Mouse (Mus musculus): ENCODE measurements around the gene Erc2. TPM values are rescaled to one million over a fixed set of nuclear protein-coding genes. Genes with fewer than 3 reads are reported as not detected.

Gene Erc2
- polyA plus RNA-seq, 1 experiment, result 0.90 TPM

GRCm38 (mm10) chr14:28206303-28206702, 584.1 kb downstream of the Erc2 start:
- Histone ChIP-seq H3ac (ENCODE audit: control insufficient read depth, insufficient read length, low read depth) (no peak overlapping the region), H3K79me2 (ENCODE audit: control insufficient read depth, insufficient read depth) (no peaks in the 10 kb centered on the region), H3K79me3 (ENCODE audit: low read depth) (no peaks in the 10 kb centered on the region), H3K4me3 (ENCODE audit: insufficient read depth, poor library complexity, severe bottlenecking) (no peak overlapping the region), H3K36me3 (ENCODE audit: control insufficient read depth, insufficient read depth) (no peaks in the 10 kb centered on the region), H3K27me3 (ENCODE audit: control insufficient read depth, insufficient read depth, insufficient read length) (no peaks in the 10 kb centered on the region)
- no peak for TF ChIP-seq MYOG (IDR thresholded peaks at IDR 0.05; ENCODE audit: control insufficient read depth, extremely low read depth, insufficient read length)

DNA sequence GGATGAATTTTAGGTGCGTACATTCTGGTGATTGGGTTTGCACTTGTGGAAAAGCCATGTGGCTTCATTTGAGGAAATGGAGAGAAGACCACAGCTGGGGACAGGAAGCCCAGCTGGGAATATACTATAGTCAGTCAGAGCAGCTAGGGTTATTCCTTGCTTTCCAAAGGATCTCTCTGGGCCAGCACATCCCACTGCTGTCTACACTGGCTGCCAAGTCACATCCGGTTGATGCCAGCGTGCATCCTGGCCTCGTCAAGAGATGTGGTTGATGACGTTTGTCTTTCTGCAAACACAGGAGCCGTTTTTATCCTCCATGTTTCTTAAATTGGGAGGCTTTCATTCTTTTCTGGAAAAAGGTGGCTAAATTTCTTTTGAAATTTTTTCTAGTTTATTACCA, 603.3 kb downstream of the Erc2 start:
- Histone ChIP-seq H3K4me3 (ENCODE audit: insufficient read depth, poor library complexity, severe bottlenecking) (no peak overlapping the region), H3K27me3 (ENCODE audit: control insufficient read depth, insufficient read depth, insufficient read length) (no peaks in the 10 kb centered on the region), H3K36me3 (ENCODE audit: control insufficient read depth, insufficient read depth) (no peaks in the 10 kb centered on the region), H3ac (ENCODE audit: control insufficient read depth, insufficient read length, low read depth) (no peak overlapping the region), H3K79me2 (ENCODE audit: control insufficient read depth, insufficient read depth) (no peaks in the 10 kb centered on the region), H3K79me3 (ENCODE audit: low read depth) (no peaks in the 10 kb centered on the region)
- TF ChIP-seq CEBPB (IDR thresholded peaks at IDR 0.05; ENCODE audit: low read depth) (no peak), USF1 (IDR thresholded peaks at IDR 0.05; ENCODE audit: low read depth) (no peak), FOSL1 (IDR thresholded peaks at IDR 0.05; ENCODE audit: insufficient read depth, low read length, poor library complexity, severe bottlenecking) (no peak), MYOG (IDR thresholded peaks at IDR 0.05; ENCODE audit: control insufficient read depth, extremely low read depth, insufficient read length) (no peak), MYOD1 (IDR thresholded peaks at IDR 0.05; ENCODE audit: control insufficient read depth, insufficient read length, low read depth) (no peak), MAX (IDR thresholded peaks at IDR 0.05) (no peak), CTCF (IDR thresholded peaks at IDR 0.05; ENCODE audit: control insufficient read depth, insufficient read depth, insufficient read length) (no peak)

- Histone ChIP-seq H3K4me3 (ENCODE audit: insufficient read depth, poor library complexity, severe bottlenecking) (no peak overlapping the region), H3K79me2 (ENCODE audit: control insufficient read depth, insufficient read depth) (no peaks in the 10 kb centered on the region), H3K79me3 (ENCODE audit: low read depth) (no peaks in the 10 kb centered on the region), H3K27me3 (ENCODE audit: control insufficient read depth, insufficient read depth, insufficient read length) (no peaks in the 10 kb centered on the region), H3K36me3 (ENCODE audit: control insufficient read depth, insufficient read depth) (no peaks in the 10 kb centered on the region), H3ac (ENCODE audit: control insufficient read depth, insufficient read length, low read depth) (no peak overlapping the region)
- TF ChIP-seq MYOD1 (IDR thresholded peaks at IDR 0.05; ENCODE audit: control insufficient read depth, insufficient read length, low read depth), result no peak
- TF ChIP-seq USF1 (IDR thresholded peaks at IDR 0.05; ENCODE audit: low read depth), result no peak
- TF ChIP-seq FOSL1 (IDR thresholded peaks at IDR 0.05; ENCODE audit: insufficient read depth, low read length, poor library complexity, severe bottlenecking), result no peak
- no peak for TF ChIP-seq CEBPB (IDR thresholded peaks at IDR 0.05; ENCODE audit: low read depth)
- no peak for TF ChIP-seq MAX (IDR thresholded peaks at IDR 0.05)
- no peak for TF ChIP-seq CTCF (IDR thresholded peaks at IDR 0.05; ENCODE audit: control insufficient read depth, insufficient read depth, insufficient read length)
- no peak for TF ChIP-seq MYOG (IDR thresholded peaks at IDR 0.05; ENCODE audit: control insufficient read depth, extremely low read depth, insufficient read length)
These were observed 608.3 kb downstream of the Erc2 start for GRCm38 (mm10) chr14:28230563-28230962.

GRCm38 (mm10) chr14:28231241-28231640, 609.0 kb downstream of the Erc2 start:
- no peaks in the 10 kb centered on the region for H3K79me3 ChIP-seq (ENCODE audit: low read depth)
- no peak overlapping the region for H3K4me3 ChIP-seq (ENCODE audit: insufficient read depth, poor library complexity, severe bottlenecking)
- H3K79me2 ChIP-seq (ENCODE audit: control insufficient read depth, insufficient read depth), result no peaks in the 10 kb centered on the region
- H3K36me3 ChIP-seq (ENCODE audit: control insufficient read depth, insufficient read depth), result no peaks in the 10 kb centered on the region
- TF ChIP-seq MAX (IDR thresholded peaks at IDR 0.05), result no peak
- TF ChIP-seq CTCF (IDR thresholded peaks at IDR 0.05; ENCODE audit: control insufficient read depth, insufficient read depth, insufficient read length), result no peak
- no peak for TF ChIP-seq FOSL1 (IDR thresholded peaks at IDR 0.05; ENCODE audit: insufficient read depth, low read length, poor library complexity, severe bottlenecking)
- no peak for TF ChIP-seq USF1 (IDR thresholded peaks at IDR 0.05; ENCODE audit: low read depth)
- no peak for TF ChIP-seq CEBPB (IDR thresholded peaks at IDR 0.05; ENCODE audit: low read depth)
- no peak for TF ChIP-seq MYOD1 (IDR thresholded peaks at IDR 0.05; ENCODE audit: control insufficient read depth, insufficient read length, low read depth)
- TF ChIP-seq MYOG (IDR thresholded peaks at IDR 0.05; ENCODE audit: control insufficient read depth, extremely low read depth, insufficient read length), result no peak
- H3K27me3 ChIP-seq (ENCODE audit: control insufficient read depth, insufficient read depth, insufficient read length), result no peaks in the 10 kb centered on the region
- H3ac ChIP-seq (ENCODE audit: control insufficient read depth, insufficient read length, low read depth), result no peak overlapping the region

DNA sequence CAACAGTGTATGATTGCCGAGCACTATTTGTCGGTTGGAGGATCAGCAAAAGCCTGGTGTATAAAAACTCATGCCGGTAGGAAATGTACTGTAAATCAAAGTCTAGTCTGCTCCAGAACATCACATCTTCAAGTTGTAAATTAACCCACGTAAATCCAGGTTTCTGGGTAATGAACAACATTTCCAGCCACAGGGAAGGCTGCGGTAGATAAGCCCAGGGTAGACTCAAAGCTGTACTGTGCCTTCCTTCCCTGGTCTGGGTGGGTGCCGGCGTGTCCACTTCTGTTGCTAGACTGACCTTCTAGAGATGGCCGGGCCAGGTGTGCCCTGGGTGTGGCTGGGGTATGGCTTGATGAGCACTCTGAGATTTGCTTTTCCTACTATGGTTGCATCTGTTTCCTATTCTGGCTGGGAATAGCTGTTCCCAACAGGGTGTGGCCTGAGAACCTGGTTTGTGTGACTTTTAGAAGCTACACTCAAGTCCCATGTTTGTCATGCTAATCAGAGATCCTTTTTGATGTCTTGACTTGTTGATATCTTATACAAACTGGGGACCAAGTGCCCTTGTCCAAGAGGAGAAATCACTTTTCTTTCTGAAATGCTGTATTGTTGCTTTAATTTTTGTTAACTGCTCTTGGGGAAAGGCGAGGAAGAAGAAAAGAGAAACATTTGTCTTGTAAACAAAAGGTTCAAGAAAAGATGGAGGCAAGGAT, 616.3 kb downstream of the Erc2 start:
- TF ChIP-seq MAX (IDR thresholded peaks at IDR 0.05) (no peak), FOSL1 (IDR thresholded peaks at IDR 0.05; ENCODE audit: insufficient read depth, low read length, poor library complexity, severe bottlenecking) (no peak), CTCF (IDR thresholded peaks at IDR 0.05; ENCODE audit: control insufficient read depth, insufficient read depth, insufficient read length) (no peak), USF1 (IDR thresholded peaks at IDR 0.05; ENCODE audit: low read depth) (no peak), MYOD1 (IDR thresholded peaks at IDR 0.05; ENCODE audit: control insufficient read depth, insufficient read length, low read depth) (no peak), MYOG (IDR thresholded peaks at IDR 0.05; ENCODE audit: control insufficient read depth, extremely low read depth, insufficient read length) (no peak)
- H3K36me3 ChIP-seq (ENCODE audit: control insufficient read depth, insufficient read depth), result no peaks in the 10 kb centered on the region
- no peaks in the 10 kb centered on the region for H3K79me2 ChIP-seq (ENCODE audit: control insufficient read depth, insufficient read depth)

DNA sequence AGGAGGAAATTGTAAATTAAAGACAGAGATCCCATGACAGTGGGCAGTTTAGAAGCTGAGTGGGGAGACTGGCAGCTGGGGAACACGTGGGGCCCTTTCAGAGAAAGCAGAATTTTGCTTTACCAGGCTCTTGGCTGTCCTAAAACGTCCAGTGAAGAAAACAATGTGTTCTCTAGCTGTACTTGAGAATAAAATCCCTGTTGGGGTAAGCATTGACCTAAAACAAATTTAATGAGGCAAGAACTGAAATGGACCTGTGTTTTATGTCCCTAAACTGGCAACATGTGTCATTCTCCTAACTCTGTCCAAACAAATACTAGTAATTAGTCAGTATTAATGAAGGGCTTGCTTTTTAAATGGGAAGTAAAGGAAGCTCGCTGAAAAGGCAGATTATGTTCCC, 617.9 kb downstream of the Erc2 start:
- Histone ChIP-seq H3ac (ENCODE audit: control insufficient read depth, insufficient read length, low read depth) (no peak overlapping the region), H3K79me2 (ENCODE audit: control insufficient read depth, insufficient read depth) (no peaks in the 10 kb centered on the region), H3K36me3 (ENCODE audit: control insufficient read depth, insufficient read depth) (no peaks in the 10 kb centered on the region), H3K4me3 (ENCODE audit: insufficient read depth, poor library complexity, severe bottlenecking) (no peak overlapping the region), H3K79me3 (ENCODE audit: low read depth) (no peaks in the 10 kb centered on the region), H3K27me3 (ENCODE audit: control insufficient read depth, insufficient read depth, insufficient read length) (no peaks in the 10 kb centered on the region)
- TF ChIP-seq MYOG (IDR thresholded peaks at IDR 0.05; ENCODE audit: control insufficient read depth, extremely low read depth, insufficient read length), result no peak
- no peak for TF ChIP-seq MAX (IDR thresholded peaks at IDR 0.05)
- TF ChIP-seq MYOD1 (IDR thresholded peaks at IDR 0.05; ENCODE audit: control insufficient read depth, insufficient read length, low read depth), result no peak
- no peak for TF ChIP-seq FOSL1 (IDR thresholded peaks at IDR 0.05; ENCODE audit: insufficient read depth, low read length, poor library complexity, severe bottlenecking)
- no peak for TF ChIP-seq USF1 (IDR thresholded peaks at IDR 0.05; ENCODE audit: low read depth)
- TF ChIP-seq CTCF (IDR thresholded peaks at IDR 0.05; ENCODE audit: control insufficient read depth, insufficient read depth, insufficient read length), result no peak
- no peak for TF ChIP-seq CEBPB (IDR thresholded peaks at IDR 0.05; ENCODE audit: low read depth)

More for the DNA sequence above, 616.3 kb downstream of the Erc2 start:
- H3ac ChIP-seq (ENCODE audit: control insufficient read depth, insufficient read length, low read depth), result no peak overlapping the region
- H3K27me3 ChIP-seq (ENCODE audit: control insufficient read depth, insufficient read depth, insufficient read length), result no peaks in the 10 kb centered on the region
- H3K4me3 ChIP-seq (ENCODE audit: insufficient read depth, poor library complexity, severe bottlenecking), result no peak overlapping the region
- H3K79me3 ChIP-seq (ENCODE audit: low read depth), result no peaks in the 10 kb centered on the region
